Mouse (Mus musculus) liver, adult 2 months (tissue): ENCODE data around the gene Ruvbl2. TPM values are rescaled to one million over a fixed set of nuclear protein-coding genes. Genes with fewer than 3 reads are reported as not detected.

Experiments used
- DNase-seq: peaks from one replicate; pipeline ENCODE4 v3.0.0-alpha.2; 2011; ENCODE audit warnings: low read depth, low spot score; ENCODE audit errors: extremely low read depth
- H3K27ac ChIP-seq: fragments of 200-500 bp; replicated peaks from 2 replicates; pipeline ENCODE4 v1.5.1; 2012; ENCODE audit warnings: low read depth, mild to moderate bottlenecking, control low read depth, inconsistent platforms, low read length; ENCODE audit not compliant: insufficient read depth
- H3K27me3 ChIP-seq: fragments of 200-500 bp; 2 replicates; pipeline ENCODE4 v1.6.1; 2012; ENCODE audit warnings: mild to moderate bottlenecking, moderate library complexity, low read length, inconsistent platforms; ENCODE audit not compliant: control insufficient read depth, insufficient read depth
- H3K36me3 ChIP-seq: fragments of 200-500 bp; 2 replicates; pipeline ENCODE4 v1.6.1; 2012; ENCODE audit warnings: low read length, inconsistent platforms; ENCODE audit not compliant: control insufficient read depth, insufficient read depth
- H3K4me1 ChIP-seq: fragments of 200-500 bp; 2 replicates; pipeline ENCODE4 v1.6.1; 2011; ENCODE audit warnings: low read length; ENCODE audit not compliant: control insufficient read depth, insufficient read depth
- H3K4me3 ChIP-seq: fragments of 200-500 bp; 2 replicates; pipeline ENCODE4 v1.5.1; 2011; ENCODE audit warnings: low read depth, mild to moderate bottlenecking, control low read depth, low read length, moderate library complexity; ENCODE audit not compliant: insufficient read depth
- H3K79me2 ChIP-seq: fragments of 200-500 bp; 2 replicates; pipeline ENCODE4 v1.6.1; 2012; ENCODE audit warnings: inconsistent platforms, mild to moderate bottlenecking, low read length, moderate library complexity; ENCODE audit not compliant: control insufficient read depth, insufficient read depth
- H3K9ac ChIP-seq: fragments of 200-500 bp; 2 replicates; pipeline ENCODE4 v1.6.1; 2012; ENCODE audit warnings: low read depth, mild to moderate bottlenecking, control low read depth, inconsistent platforms, low read length
- CTCF ChIP-seq: fragments of 200-500 bp; IDR thresholded peaks from 2 replicates; pipeline ENCODE4 v1.5.1; 2011; ENCODE audit warnings: low read depth, low read length, control low read depth
- POLR2A ChIP-seq: fragments of 200-500 bp; IDR thresholded peaks from 2 replicates; pipeline ENCODE4 v1.6.1; 2011; ENCODE audit warnings: low read length, control low read depth; ENCODE audit not compliant: insufficient read depth; ENCODE audit errors: extremely low read depth
- WGBS: fragments of 180-500 bp; shearing (Covaris S2); methylation state at CpG from one replicate; pipeline ENCODE4 v1.1.7; 2018; 5-methylcytosine and 5-hydroxymethylcytosine counted together
- polyA plus RNA-seq: library from polyadenylated mRNA; depleted of rRNA; stranded (reverse); fragments of >200 nt; gene quantifications from 2 replicates; pipeline ENCODE4 v1.2.3, GENCODE M21; 2012
- total RNA-seq: library from RNA; depleted of rRNA; stranded (reverse); fragments of >200 nt; gene quantifications from 2 replicates; pipeline ENCODE4 v1.2.3, GENCODE M21; 2014

Gene Ruvbl2
- total and polyA plus RNA-seq, 2 experiments, result 8.9 to 28.8 TPM

- Histone ChIP-seq H3K27me3 (peaks cover 12% of the 10 kb centered on the region), H3K4me1 (peaks cover 2% of the 10 kb centered on the region; the same call in 1 of the 2 replicates), H3K27ac (no peak overlapping the region), H3K36me3 (no peaks in the 10 kb centered on the region), H3K4me3 (no peak overlapping the region), H3K79me2 (no peaks in the 10 kb centered on the region), H3K9ac (no peak overlapping the region)
- WGBS, result 80% methylated on average over 10 of the region's 10 CpGs
- TF ChIP-seq POLR2A, result no peak
- no peak for TF ChIP-seq CTCF
- DNase-seq, result no peak
Measured at GRCm38 (mm10) chr7:45407836-45408235, 30.1 kb downstream of the Ruvbl2 start.

- Histone ChIP-seq H3K4me3 (peak overlapping the region; percentile 49; the same call in 1 of the 2 replicates), H3K9ac (no peak overlapping the region), H3K36me3 (no peaks in the 10 kb centered on the region), H3K27ac (no peak overlapping the region), H3K79me2 (no peaks in the 10 kb centered on the region), H3K4me1 (peaks cover 2% of the 10 kb centered on the region; the same call in 1 of the 2 replicates), H3K27me3 (peaks cover 12% of the 10 kb centered on the region)
- TF ChIP-seq CTCF, result peak; percentile 17; the same call in 1 of the 2 replicates
- no peak for TF ChIP-seq POLR2A
- DNase-seq, result no peak
- 2% methylated on average over 114 of the region's 114 CpGs for WGBS
Measured at GRCm38 (mm10) chr7:45406157-45407156, 31.4 kb downstream of the Ruvbl2 start.

- Histone ChIP-seq H3K79me2 (no peaks in the 10 kb centered on the region), H3K4me1 (peaks cover 2% of the 10 kb centered on the region; the same call in 1 of the 2 replicates), H3K36me3 (no peaks in the 10 kb centered on the region), H3K27me3 (peaks cover 10% of the 10 kb centered on the region), H3K4me3 (peak within 1 kb of the TSS; percentile 49), H3K27ac (no peak within 1 kb of the TSS), H3K9ac (no peak within 1 kb of the TSS)
- TF ChIP-seq POLR2A, result no peak
- TF ChIP-seq CTCF, result peak; percentile 88
- DNase-seq, result peak; percentile 28
- WGBS, result 14% methylated on average over 28 of the region's 28 CpGs
Measured at GRCm38 (mm10) chr7:45405091-45406075, 32.5 kb downstream of the Ruvbl2 start, which contains the start of gene Kcna7. Gene Kcna7 (plus strand): TSS chr7:45405653.

- WGBS, result 47% methylated on average over 6 of the region's 6 CpGs
- Histone ChIP-seq H3K27ac (no peak overlapping the region), H3K27me3 (peaks cover 10% of the 10 kb centered on the region), H3K4me3 (no peak overlapping the region), H3K36me3 (no peaks in the 10 kb centered on the region), H3K79me2 (no peaks in the 10 kb centered on the region), H3K9ac (no peak overlapping the region), H3K4me1 (peaks cover 2% of the 10 kb centered on the region; the same call in 1 of the 2 replicates)
- peak; percentile 71 for DNase-seq
- TF ChIP-seq CTCF (peak; percentile 39; the same call in 1 of the 2 replicates), POLR2A (no peak)
Measured at GRCm38 (mm10) chr7:45403532-45404261, 34.2 kb downstream of the Ruvbl2 start.
